Mouse (Mus musculus): ENCODE results near the gene C9. TPM values are rescaled to one million over a fixed set of nuclear protein-coding genes. Genes with fewer than 3 reads are reported as not detected.

C9 gene
- polyA plus RNA-seq (2021), result not detected

DNA sequence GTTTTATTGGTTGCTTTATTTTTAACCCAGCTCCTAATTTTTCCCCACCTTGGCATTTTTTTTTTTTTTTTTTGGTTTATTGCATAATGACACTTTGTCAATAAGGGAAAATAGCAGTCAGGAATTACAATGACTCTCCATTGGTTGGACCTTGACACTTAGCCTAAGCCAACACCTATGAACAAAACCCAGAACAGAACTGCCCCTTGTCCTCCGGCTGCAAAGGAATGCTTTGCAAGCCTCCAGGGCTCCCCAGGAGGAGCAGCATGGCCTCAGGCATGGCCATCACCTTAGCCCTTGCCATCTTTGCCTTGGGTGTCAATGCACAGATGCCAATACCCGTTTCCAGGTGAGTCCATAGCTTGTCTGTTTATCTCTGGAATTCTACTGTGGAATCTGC lies at the start of gene C9:
Gene C9, plus strand, starts transcription at position 193 of the 400 bp plus-strand sequence.
- in situ Hi-C loops (cut with MboI; ENCODE audit: low pct_unique_long_range_greater_than_20kb), result loop anchor here (25.0 kb wide), 1 partner anchor 117 kb away; no protein-coding TSS in a partner anchor
- CTCF ChIA-PET, result interaction anchor here (0.6 to 0.9 kb wide), 2 partner anchors 12 to 94 kb away, joined by 3 read pairs; no protein-coding TSS in a partner anchor
- no peaks in the 10 kb centered on the region for H3K27me3 ChIP-seq
- no peak for TF ChIP-seq CTCF (IDR thresholded peaks at IDR 0.05)
- no peak for ATAC-seq
- no peak for DNase-seq (ENCODE audit: low read depth, low spot score)
- POLR2A ChIA-PET, result interaction anchor here (0.6 kb wide), 1 partner anchor 19 kb away, joined by 3 read pairs; no protein-coding TSS in a partner anchor

DNA sequence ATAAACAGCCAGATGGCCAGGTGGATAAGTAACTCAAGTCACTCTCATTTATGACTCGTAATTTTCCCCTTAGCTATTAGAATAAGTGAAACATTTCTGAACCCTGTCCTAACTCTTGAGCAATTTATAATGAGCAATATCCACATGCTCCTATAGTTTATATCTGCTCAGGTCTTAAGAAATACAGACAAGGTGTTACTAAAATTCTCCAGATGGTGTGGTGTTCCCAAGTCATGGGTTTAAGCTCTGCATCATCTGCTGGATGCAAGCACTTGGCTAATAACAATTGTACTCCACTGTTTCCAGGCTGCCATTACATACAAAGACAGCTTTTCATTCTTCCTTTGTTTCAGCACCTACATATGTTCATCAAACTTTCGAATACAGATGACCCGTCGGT lies 46.9 kb upstream of the C9 start:
- ChIA-PET POLR2A (no interaction called here), CTCF (interaction anchor here (1.6 kb wide), 1 partner anchor 9 kb away, joined by 5 read pairs; no protein-coding TSS in a partner anchor)
- no peak for TF ChIP-seq CTCF (IDR thresholded peaks at IDR 0.05)
- ATAC-seq (no peak), DNase-seq (ENCODE audit: low read depth, low spot score) (no peak)
- in situ Hi-C loops (cut with MboI; ENCODE audit: low pct_unique_long_range_greater_than_20kb), result no loop called here
- no peaks in the 10 kb centered on the region for H3K27me3 ChIP-seq

DNA sequence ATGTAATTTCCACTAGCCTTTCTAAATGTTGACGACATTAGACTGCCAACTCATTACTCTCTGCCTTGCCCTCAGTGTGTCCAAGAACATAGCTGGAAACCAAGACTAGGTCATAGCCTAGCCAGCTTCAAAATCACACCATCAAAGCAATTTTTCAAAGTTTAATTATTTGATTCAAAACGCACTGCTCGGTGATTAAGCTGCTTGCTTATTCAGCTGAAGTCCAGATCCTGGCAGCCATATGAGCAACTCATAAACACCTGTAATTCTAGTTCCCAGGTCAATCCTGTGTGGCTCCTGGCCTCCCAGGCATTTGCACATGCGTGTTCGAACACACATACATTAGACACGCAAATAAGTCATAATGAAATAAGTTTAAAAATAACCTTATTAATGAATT lies 46.2 kb upstream of the C9 start:
- H3K27me3 ChIP-seq, result no peaks in the 10 kb centered on the region
- no peak for ATAC-seq
- in situ Hi-C loops (cut with MboI; ENCODE audit: low pct_unique_long_range_greater_than_20kb), result no loop called here
- DNase-seq (ENCODE audit: low read depth, low spot score), result no peak
- POLR2A ChIA-PET, result no interaction called here
- TF ChIP-seq CTCF (IDR thresholded peaks at IDR 0.05), result no peak
- CTCF ChIA-PET, result interaction anchor here (1.6 kb wide), 1 partner anchor 10 kb away, joined by 5 read pairs; no protein-coding TSS in a partner anchor

DNA sequence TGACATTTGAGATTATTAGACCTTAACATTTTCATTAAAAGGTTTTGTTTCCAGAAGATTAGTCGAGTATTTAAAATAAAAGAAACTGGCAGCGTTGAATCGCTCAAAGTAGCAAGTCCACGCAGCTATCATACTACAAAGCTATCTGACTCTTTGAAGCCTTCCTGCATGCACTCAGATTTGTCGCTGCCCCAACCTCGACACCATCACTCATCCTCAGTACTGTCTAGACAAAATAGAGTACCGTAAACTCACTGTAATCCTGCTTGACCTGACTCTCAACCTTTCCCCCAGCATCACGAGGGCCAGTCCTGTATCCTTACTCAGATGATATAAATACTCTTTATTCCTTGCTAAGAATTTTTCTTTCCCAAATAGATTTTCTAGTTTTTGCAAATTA lies 45.0 kb upstream of the C9 start:
- ATAC-seq, result no peak

DNA sequence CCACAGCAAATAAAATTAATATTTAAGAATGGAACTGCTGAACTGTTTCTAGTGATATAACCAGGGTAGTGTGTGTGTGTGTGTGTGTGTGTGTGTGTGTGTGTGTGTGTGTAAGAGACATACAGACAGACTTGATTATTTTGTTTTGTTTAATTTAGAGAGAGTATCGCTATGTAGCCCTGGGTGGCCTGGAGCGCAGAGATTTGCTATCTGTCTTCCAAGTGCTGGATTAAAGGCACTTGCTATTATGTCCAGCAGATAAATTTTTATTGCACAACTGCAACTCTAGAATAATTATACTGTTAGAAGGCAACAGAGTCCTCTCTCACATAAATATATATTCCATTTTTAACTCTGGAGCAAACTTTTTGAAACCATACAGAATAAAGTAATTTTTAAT lies 42.7 kb upstream of the C9 start:
- no peak for DNase-seq (ENCODE audit: low read depth, low spot score)
- CTCF ChIA-PET, result interaction anchor here (1.5 to 1.6 kb wide), 2 partner anchors 10 to 164 kb away, joined by 4 to 7 read pairs; no protein-coding TSS in a partner anchor

More for the DNA sequence above, 45.0 kb upstream of the C9 start:
- no peak for TF ChIP-seq CTCF (IDR thresholded peaks at IDR 0.05)
- H3K27me3 ChIP-seq, result no peaks in the 10 kb centered on the region
- DNase-seq (ENCODE audit: low read depth, low spot score), result no peak
- CTCF ChIA-PET, result interaction anchor here (1.2 to 1.6 kb wide), 2 partner anchors 9 to 171 kb away, joined by 3 to 7 read pairs; no protein-coding TSS in a partner anchor
- POLR2A ChIA-PET, result no interaction called here
- in situ Hi-C loops (cut with MboI; ENCODE audit: low pct_unique_long_range_greater_than_20kb), result no loop called here

DNA sequence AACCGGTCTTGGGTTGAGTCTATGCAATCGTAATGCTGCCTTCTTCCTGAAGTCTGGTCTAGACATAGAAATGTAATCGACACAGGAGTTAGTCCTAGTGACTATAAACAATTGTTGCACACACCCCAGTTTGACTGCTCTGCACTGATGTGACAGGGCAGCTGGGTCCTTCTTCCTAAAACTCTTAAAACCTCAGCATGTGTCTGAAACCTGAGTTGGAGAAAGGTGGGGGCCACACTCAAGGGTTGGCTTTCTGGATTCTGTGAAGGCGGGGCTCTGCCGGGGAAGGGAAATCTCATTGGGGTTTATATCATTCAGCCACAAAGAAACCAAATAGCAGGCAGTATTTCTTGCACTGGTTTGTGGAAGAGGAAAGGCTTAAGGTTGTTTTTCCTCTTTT lies 41.0 kb upstream of the C9 start:
- ATAC-seq, result no peak
- DNase-seq (ENCODE audit: low read depth, low spot score), result no peak
- ChIA-PET CTCF (interaction anchor here (0.9 to 1.6 kb wide), 3 partner anchors 8 to 166 kb away, joined by 3 to 6 read pairs (median 4); no protein-coding TSS in a partner anchor), POLR2A (no interaction called here)
- in situ Hi-C loops (cut with MboI; ENCODE audit: low pct_unique_long_range_greater_than_20kb), result no loop called here
- no peak for TF ChIP-seq CTCF (IDR thresholded peaks at IDR 0.05)
- no peaks in the 10 kb centered on the region for H3K27me3 ChIP-seq

More for the DNA sequence above, 42.7 kb upstream of the C9 start:
- H3K27me3 ChIP-seq, result no peaks in the 10 kb centered on the region
- POLR2A ChIA-PET, result interaction anchor here (1.0 to 1.5 kb wide), 2 partner anchors 10 to 15 kb away, joined by 4 to 5 read pairs; no protein-coding TSS in a partner anchor
- no peak for TF ChIP-seq CTCF (IDR thresholded peaks at IDR 0.05)
- ATAC-seq, result no peak
- in situ Hi-C loops (cut with MboI; ENCODE audit: low pct_unique_long_range_greater_than_20kb), result no loop called here

DNA sequence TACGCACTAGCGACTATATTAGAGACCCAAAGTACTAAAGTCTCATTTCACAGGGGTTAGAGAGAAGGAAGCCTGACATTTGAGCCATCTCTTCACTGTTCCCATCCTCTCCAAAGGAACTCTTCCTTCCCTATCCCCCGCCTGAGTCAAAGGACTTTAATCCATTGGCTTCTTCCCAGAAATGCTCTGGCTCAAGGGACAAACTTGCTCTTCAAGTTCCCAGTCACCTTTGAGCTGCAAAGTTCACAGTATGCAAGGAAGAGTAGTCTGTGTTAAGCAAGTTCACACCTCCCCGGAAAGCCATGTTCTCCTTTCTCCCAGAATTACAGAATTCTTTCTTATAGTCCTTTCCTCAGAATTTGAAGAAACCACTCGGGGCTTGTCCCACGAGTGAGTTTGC lies 38.4 kb upstream of the C9 start:
- in situ Hi-C loops (cut with MboI; ENCODE audit: low pct_unique_long_range_greater_than_20kb), result no loop called here
- ChIA-PET CTCF (interaction anchor here (0.8 to 1.5 kb wide), 2 partner anchors 17 to 29 kb away, joined by 3 to 4 read pairs; no protein-coding TSS in a partner anchor), POLR2A (no interaction called here)
- H3K27me3 ChIP-seq, result no peaks in the 10 kb centered on the region
- no peak for DNase-seq (ENCODE audit: low read depth, low spot score)
- no peak for TF ChIP-seq CTCF (IDR thresholded peaks at IDR 0.05)
- no peak for ATAC-seq

DNA sequence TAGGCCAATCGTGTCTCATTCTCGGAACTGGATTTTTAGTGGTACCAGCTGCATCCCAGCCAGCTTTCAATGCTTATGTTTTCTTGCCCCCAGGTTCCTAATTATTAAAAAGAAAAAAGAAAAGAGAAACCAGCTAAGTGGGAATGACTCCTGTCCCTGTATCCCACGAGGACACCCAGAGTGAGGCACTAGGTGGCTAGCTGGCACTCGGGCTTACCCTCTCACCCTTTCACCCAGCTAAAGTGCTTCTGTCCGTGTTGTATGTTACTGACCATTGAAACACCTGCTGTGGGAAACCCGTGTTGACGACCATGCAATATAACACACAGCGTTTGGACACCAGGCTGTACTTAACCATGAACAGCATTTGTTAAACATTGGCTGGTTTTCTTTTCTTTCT lies 36.1 kb upstream of the C9 start:
- in situ Hi-C loops (cut with MboI; ENCODE audit: low pct_unique_long_range_greater_than_20kb), result no loop called here
- TF ChIP-seq CTCF (IDR thresholded peaks at IDR 0.05), result no peak
- no peak for DNase-seq (ENCODE audit: low read depth, low spot score)
- ChIA-PET POLR2A (no interaction called here), CTCF (interaction anchor here (0.9 kb wide), 1 partner anchor 17 kb away, joined by 3 read pairs; no protein-coding TSS in a partner anchor)
- H3K27me3 ChIP-seq, result no peaks in the 10 kb centered on the region
- no peak for ATAC-seq

DNA sequence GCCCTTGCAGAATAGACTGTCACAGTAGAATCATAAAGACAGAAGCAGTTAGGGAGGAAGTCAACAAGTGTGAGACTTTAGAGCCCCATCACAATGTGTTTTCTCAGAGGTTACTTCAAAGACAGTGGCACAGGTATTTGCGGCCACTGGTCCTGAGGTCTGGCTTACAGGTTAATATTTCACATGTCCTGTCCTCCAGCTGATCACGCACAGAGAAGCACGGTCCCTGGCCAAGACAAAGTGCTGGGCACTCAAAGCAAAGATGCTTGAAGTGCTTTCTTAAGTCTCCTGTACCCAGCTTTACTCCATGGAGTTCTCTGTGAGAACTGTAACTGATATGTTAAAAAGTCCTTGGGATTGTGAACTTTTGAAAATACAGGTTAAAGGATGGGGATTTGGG lies 35.0 kb upstream of the C9 start:
- no peak for ATAC-seq

DNA sequence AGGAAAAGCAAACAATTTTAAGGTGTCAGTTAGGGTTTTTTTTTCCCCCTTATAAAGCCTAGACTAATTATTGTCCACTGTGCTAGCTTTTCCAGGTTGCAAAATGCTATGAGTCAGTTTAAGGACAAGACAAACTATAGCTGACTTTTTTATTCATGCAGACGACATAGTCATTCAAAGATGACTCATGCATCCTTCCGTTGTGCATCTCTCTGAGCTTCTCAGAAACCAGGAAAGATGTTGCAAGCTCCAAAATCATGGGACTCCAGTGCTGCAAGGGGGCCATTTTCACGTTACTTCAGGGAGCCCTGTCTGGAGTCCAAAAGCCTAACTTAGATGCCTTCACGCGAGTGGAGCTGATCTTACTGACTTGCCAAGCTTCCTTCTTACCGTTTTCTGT lies 33.8 kb upstream of the C9 start:
- in situ Hi-C loops (cut with MboI; ENCODE audit: low pct_unique_long_range_greater_than_20kb), result no loop called here
- ATAC-seq (peak; percentile 87), DNase-seq (ENCODE audit: low read depth, low spot score) (peak; percentile 66)
- no peaks in the 10 kb centered on the region for H3K27me3 ChIP-seq
- POLR2A ChIA-PET, result no interaction called here
- CTCF ChIA-PET, result interaction anchor here (1.4 kb wide), 1 partner anchor 173 kb away, joined by 5 read pairs; no protein-coding TSS in a partner anchor
- TF ChIP-seq CTCF (IDR thresholded peaks at IDR 0.05), result no peak

More for the DNA sequence above, 35.0 kb upstream of the C9 start:
- in situ Hi-C loops (cut with MboI; ENCODE audit: low pct_unique_long_range_greater_than_20kb), result no loop called here
- ChIA-PET POLR2A (no interaction called here), CTCF (no interaction called here)
- no peak for TF ChIP-seq CTCF (IDR thresholded peaks at IDR 0.05)
- DNase-seq (ENCODE audit: low read depth, low spot score), result no peak
- no peaks in the 10 kb centered on the region for H3K27me3 ChIP-seq

DNA sequence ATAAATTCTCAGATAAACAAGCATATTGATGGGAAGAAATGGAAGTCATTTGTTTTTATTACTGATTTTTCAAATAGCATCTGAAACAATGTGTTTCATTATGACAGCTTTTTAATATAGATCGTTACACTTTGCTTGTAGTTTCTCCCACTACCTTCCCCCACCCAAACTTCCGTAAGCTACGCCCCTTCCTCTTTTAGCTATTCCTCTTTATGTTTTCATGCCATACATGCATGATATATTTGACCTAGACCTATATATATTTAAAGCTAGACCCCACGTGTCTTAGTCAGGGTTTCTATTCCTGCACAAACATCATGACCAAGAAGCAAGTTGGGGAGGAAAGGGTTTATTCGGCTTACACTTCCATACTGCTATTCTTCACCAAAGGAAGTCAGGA lies 29.8 kb upstream of the C9 start:
- ChIA-PET CTCF (no interaction called here), POLR2A (no interaction called here)
- no peak for TF ChIP-seq CTCF (IDR thresholded peaks at IDR 0.05)
- no peaks in the 10 kb centered on the region for H3K27me3 ChIP-seq
- in situ Hi-C loops (cut with MboI; ENCODE audit: low pct_unique_long_range_greater_than_20kb), result no loop called here
- ATAC-seq (no peak), DNase-seq (ENCODE audit: low read depth, low spot score) (no peak)
